Mouse (Mus musculus) retina, adult 2 months (tissue): ENCODE measurements around the gene Calu.

Experiments
- DNase-seq: peaks from one replicate; pipeline ENCODE4 v3.0.0-alpha.2; 2012; ENCODE audit warnings: low read depth, low spot score

Calu gene

GRCm38 (mm10) chr6:29420596-29420995, 72.7 kb downstream of the Calu start:
- DNase-seq, result no peak

- DNase-seq, result no peak
Observed at GRCm38 (mm10) chr6:29425118-29425517, 77.2 kb downstream of the Calu start.

GRCm38 (mm10) chr6:29426331-29426730, 78.5 kb downstream of the Calu start:
- no peak for DNase-seq
